Mouse (Mus musculus) neural tube, embryonic 14.5 days (tissue): ENCODE data around the gene Padi6. TPM values are rescaled to one million over a fixed set of nuclear protein-coding genes. Genes with fewer than 3 reads are reported as not detected.

Experiments used
- ATAC-seq: fragments of 200-750 bp; cut with Nextera tagmentation; 2 replicates; pipeline ENCODE4 v1.8.0; 2017; ENCODE audit warnings: low read depth, mild to moderate bottlenecking, moderate TSS enrichment, moderate library complexity
- H3K27ac ChIP-seq: fragments of 300-500 bp; sonication (generic); 2 replicates; pipeline ENCODE4 v1.5.1; 2014; ENCODE audit warnings: low read depth, mild to moderate bottlenecking, control low read depth, low read length, moderate library complexity, mixed read lengths
- H3K27me3 ChIP-seq: fragments of 300-500 bp; sonication (generic); 2 replicates; pipeline ENCODE4 v1.6.1; 2014; ENCODE audit warnings: low read length; ENCODE audit not compliant: control insufficient read depth, insufficient read depth
- H3K36me3 ChIP-seq: fragments of 300-500 bp; sonication (generic); 2 replicates; pipeline ENCODE4 v1.6.1; 2014; ENCODE audit warnings: low read length, mixed read lengths; ENCODE audit not compliant: control insufficient read depth, insufficient read depth
- H3K4me1 ChIP-seq: fragments of 300-500 bp; sonication (generic); 2 replicates; pipeline ENCODE4 v1.6.1; 2014; ENCODE audit warnings: low read length; ENCODE audit not compliant: control insufficient read depth, insufficient read depth
- H3K4me2 ChIP-seq: fragments of 300-500 bp; sonication (generic); 2 replicates; pipeline ENCODE4 v1.6.1; 2014; ENCODE audit warnings: mild to moderate bottlenecking, low read depth, low read length, control low read depth
- H3K4me3 ChIP-seq: fragments of 300-500 bp; sonication (generic); 2 replicates; pipeline ENCODE4 v1.5.1; 2014; ENCODE audit warnings: low read depth, low read length, control low read depth, mixed read lengths
- H3K9ac ChIP-seq: fragments of 300-500 bp; sonication (generic); replicated peaks from 2 replicates; pipeline ENCODE4 v1.6.1; 2014; ENCODE audit warnings: low read depth, mild to moderate bottlenecking, control low read depth, low read length, mixed read lengths
- H3K9me3 ChIP-seq: fragments of 300-500 bp; sonication (generic); 2 replicates; pipeline ENCODE4 v1.6.1; 2016; ENCODE audit warnings: low read length; ENCODE audit not compliant: control insufficient read depth
- WGBS: fragments of 180-500 bp; shearing (Covaris S2); extraction: QIAGEN DNeasy Blood & Tissue Kit; methylation state at CpG from one replicate; pipeline ENCODE4 v1.1.7; 2014; 5-methylcytosine and 5-hydroxymethylcytosine counted together
- polyA plus RNA-seq: library from polyadenylated mRNA; unstranded; fragments of >200 nt; fragmentation: Nextera tagmentation; extraction: Ambion mirVana; gene quantifications from 2 replicates; pipeline ENCODE4 v1.2.1, GENCODE M21; 2014

The Padi6 gene
- polyA plus RNA-seq, 1 experiment from 2014 or later = 0.08 TPM

DNA sequence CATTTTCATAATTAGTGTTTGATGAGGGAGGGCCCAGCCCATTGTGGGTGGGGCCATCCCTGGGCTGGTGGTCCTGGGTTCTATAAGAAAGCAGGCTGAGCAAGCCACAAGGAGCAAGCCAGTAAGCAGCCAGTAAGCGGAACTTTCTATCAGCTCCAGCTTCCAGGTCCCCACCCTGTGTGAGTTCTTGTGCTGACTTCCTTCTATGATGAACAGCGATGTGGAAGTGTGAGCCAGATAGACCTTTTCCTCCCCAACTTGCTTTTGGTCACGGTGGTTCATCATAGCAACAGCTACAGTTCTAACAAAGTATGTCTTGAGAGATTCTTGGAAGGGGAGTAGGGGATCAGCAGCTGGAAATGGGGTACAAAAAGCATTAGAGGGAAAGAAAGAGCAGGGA is 23.5 kb upstream of the Padi6 start:
- Histone ChIP-seq H3K4me1 (no peaks in the 10 kb centered on the region), H3K27ac (no peak overlapping the region), H3K27me3 (no peaks in the 10 kb centered on the region), H3K4me3 (no peak overlapping the region), H3K9ac (no peak overlapping the region), H3K9me3 (no peaks in the 10 kb centered on the region), H3K4me2 (no peak overlapping the region), H3K36me3 (no peaks in the 10 kb centered on the region)
- WGBS = 90% methylated on average over 3 of the region's 3 CpGs
- ATAC-seq = no peak

DNA sequence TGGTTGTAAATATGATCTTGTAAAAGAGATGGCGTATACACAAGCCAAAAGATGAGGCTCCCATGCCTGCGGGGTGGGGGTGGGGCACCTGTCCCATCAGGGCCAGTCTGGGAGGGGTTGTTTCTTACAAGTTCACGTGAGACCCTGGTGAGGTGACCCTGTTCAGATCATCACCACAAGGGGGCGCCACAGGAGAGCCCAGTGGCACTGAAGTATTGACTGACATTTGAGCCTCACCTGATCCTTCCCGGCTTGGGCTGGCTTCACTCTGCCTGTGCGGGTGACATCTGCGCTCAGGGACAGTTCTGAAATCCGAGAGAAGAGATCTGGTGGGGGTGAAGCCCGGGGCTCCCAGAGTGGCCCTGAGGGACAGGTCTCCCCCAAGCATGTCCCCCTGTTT is 20.7 kb upstream of the Padi6 start:
- Histone ChIP-seq H3K4me3 (no peak overlapping the region), H3K4me2 (no peak overlapping the region), H3K27ac (no peak overlapping the region), H3K9ac (no peak overlapping the region), H3K4me1 (no peaks in the 10 kb centered on the region), H3K36me3 (no peaks in the 10 kb centered on the region), H3K9me3 (no peaks in the 10 kb centered on the region), H3K27me3 (no peaks in the 10 kb centered on the region)
- WGBS = 18% methylated on average over 9 of the region's 9 CpGs
- ATAC-seq = no peak

DNA sequence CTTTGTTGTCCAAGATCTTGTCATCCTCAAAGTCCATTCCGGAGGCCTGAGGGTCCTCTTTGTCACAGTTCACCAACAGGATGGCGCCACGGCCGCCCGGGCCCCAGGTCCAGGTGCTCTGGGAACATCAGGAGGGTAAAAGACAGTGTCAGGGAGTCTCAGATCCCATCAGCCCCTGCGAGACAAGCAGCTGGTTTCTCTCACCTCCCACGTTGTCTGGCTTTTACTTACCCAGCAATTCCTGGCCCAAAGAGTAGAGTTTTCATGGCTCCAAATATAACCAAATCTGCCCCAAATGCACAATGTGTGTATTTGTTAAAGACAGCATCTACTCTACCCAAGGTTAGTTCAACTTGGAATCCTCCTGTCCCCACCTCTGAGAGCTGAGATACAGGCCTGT is 19.2 kb upstream of the Padi6 start:
- H3K4me2 ChIP-seq = no peak overlapping the region
- no peak for ATAC-seq
- no peaks in the 10 kb centered on the region for H3K36me3 ChIP-seq
- 91% methylated on average over 7 of the region's 7 CpGs for whole genome bisulfite sequencing
- no peak overlapping the region for H3K4me3 ChIP-seq
- H3K27ac ChIP-seq = no peak overlapping the region
- H3K4me1 ChIP-seq = no peaks in the 10 kb centered on the region
- H3K9ac ChIP-seq = no peak overlapping the region
- no peaks in the 10 kb centered on the region for H3K27me3 ChIP-seq
- no peaks in the 10 kb centered on the region for H3K9me3 ChIP-seq

DNA sequence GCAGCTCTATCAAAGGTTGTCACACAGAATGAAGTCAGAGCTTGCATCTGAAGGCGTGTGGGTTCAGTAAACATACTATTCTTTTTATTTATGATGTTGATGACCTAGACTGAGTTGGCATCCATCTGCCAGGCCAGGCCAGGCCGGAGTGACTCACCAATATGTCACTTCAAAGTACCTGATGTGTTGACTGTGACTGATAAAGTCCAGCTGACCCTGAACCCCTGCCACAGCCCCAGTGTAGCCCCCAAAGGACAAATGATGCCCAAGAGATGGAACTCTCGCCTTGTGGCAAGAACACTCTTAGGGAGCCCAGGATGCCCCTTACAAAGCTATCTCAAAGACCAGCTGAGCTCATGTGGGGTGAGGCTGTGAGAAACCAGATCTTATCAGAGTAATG is 13.4 kb upstream of the Padi6 start:
- no peak overlapping the region for H3K9ac ChIP-seq
- H3K4me3 ChIP-seq = no peak overlapping the region
- no peaks in the 10 kb centered on the region for H3K36me3 ChIP-seq
- H3K4me1 ChIP-seq = no peaks in the 10 kb centered on the region
- no peak overlapping the region for H3K4me2 ChIP-seq
- H3K27me3 ChIP-seq = no peaks in the 10 kb centered on the region
- 90% methylated on average over 3 of the region's 3 CpGs for WGBS
- ATAC-seq = no peak
- no peaks in the 10 kb centered on the region for H3K9me3 ChIP-seq
- H3K27ac ChIP-seq = no peak overlapping the region

DNA sequence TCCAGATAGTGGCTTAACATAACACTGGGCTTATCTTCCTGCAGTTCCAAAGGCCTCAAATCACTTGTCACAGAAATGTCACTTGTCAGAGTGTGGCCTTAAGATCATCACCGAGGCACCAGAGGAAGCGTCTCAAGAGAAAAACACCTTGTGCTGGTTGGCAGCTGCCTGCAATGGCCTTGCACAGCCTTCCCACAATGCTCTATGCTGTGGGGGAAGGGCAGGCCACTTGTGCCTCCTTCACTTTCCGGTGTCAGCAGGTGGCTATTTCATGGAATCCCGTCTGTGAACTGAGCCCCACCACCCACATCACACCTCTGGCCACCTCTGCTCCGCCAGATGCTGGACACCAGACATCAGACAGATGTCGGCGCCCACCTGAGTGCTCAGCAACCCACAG is 10.9 kb upstream of the Padi6 start:
- H3K4me3 ChIP-seq = no peak overlapping the region
- H3K4me2 ChIP-seq = no peak overlapping the region
- no peak overlapping the region for H3K27ac ChIP-seq
- 74% methylated on average over 7 of the region's 7 CpGs for WGBS
- no peaks in the 10 kb centered on the region for H3K9me3 ChIP-seq
- no peak for ATAC-seq
- no peaks in the 10 kb centered on the region for H3K36me3 ChIP-seq
- no peak overlapping the region for H3K9ac ChIP-seq
- H3K4me1 ChIP-seq = no peaks in the 10 kb centered on the region
- no peaks in the 10 kb centered on the region for H3K27me3 ChIP-seq

DNA sequence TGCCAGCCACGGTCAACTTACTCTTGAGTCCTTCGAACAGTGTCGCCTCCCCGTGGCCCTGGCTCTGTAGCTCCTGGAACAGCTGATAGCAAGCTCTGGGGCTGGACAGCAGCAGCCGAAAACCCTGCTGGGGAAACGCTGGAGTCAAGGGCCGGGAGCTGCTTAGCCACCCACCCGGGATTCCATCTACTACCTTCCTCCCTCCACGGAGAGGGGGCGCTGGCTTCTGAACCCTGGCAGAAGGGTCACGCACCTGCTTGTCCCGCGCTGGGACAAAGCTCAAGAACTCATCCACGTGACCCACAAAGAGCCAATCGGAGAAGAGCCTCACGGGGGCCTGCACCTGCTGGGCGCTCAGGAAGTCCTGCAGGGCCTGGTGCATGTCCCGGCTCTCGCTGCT is 7.9 kb upstream of the Padi6 start:
- no peaks in the 10 kb centered on the region for H3K27me3 ChIP-seq
- peak overlapping the region; percentile 28 for H3K4me2 ChIP-seq
- WGBS = 3% methylated on average over 19 of the region's 19 CpGs
- H3K4me1 ChIP-seq = no peaks in the 10 kb centered on the region
- no peaks in the 10 kb centered on the region for H3K36me3 ChIP-seq
- no peak overlapping the region for H3K27ac ChIP-seq
- no peak overlapping the region for H3K4me3 ChIP-seq
- ATAC-seq = no peak
- H3K9ac ChIP-seq = no peak overlapping the region
- H3K9me3 ChIP-seq = no peaks in the 10 kb centered on the region

DNA sequence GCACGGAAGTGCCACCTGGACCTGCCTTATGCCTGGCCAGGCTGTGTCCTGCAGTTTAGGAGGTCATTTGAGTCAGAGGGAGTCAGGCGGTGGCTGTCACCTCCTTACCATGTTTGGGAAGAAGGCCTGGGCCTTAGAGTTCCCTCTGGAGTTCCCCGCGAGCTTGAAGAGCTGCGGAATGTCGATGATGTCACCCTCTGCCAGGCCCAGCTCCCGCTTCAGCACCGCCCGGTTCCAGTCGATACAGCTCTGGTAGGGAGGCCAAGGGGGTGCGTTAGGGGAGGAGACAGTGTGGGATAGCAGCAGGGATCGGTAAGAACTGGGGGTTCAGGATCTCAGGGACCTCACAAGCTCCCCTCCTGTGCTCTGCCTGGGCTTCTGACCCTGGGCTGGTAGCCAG is 5.5 kb upstream of the Padi6 start:
- H3K4me1 ChIP-seq = no peaks in the 10 kb centered on the region
- H3K9ac ChIP-seq = no peak overlapping the region
- H3K36me3 ChIP-seq = no peaks in the 10 kb centered on the region
- H3K4me3 ChIP-seq = no peak overlapping the region
- no peak overlapping the region for H3K4me2 ChIP-seq
- no peaks in the 10 kb centered on the region for H3K27me3 ChIP-seq
- 39% methylated on average over 12 of the region's 12 CpGs for WGBS
- H3K27ac ChIP-seq = no peak overlapping the region
- H3K9me3 ChIP-seq = no peaks in the 10 kb centered on the region
- ATAC-seq = no peak

DNA sequence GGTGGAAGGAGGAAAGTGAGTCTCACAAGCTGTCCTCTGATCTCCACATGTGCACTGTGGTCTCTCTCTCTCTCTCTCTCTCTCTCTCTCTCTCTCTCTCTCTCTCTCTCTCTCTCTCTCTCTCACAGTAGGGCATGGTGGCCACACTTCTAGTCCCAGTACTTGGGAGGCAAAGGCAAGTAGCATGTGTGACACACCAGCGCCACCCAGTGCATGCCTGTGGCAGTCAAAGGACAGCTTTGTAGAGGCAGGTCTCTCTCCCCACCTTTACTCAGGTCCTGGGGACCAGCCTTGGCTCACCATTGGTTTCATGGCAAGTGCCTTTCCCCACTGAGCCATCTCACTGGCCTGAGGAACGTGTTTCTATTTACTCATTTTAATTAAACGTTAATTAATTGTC is 2.2 kb upstream of the Padi6 start:
- H3K4me1 ChIP-seq = no peaks in the 10 kb centered on the region
- H3K27me3 ChIP-seq = no peaks in the 10 kb centered on the region
- no peak for ATAC-seq
- H3K9me3 ChIP-seq = no peaks in the 10 kb centered on the region
- H3K9ac ChIP-seq = no peak overlapping the region
- 21% methylated on average over 3 of the region's 3 CpGs for WGBS
- no peaks in the 10 kb centered on the region for H3K36me3 ChIP-seq
- no peak overlapping the region for H3K27ac ChIP-seq
- H3K4me2 ChIP-seq = no peak overlapping the region
- H3K4me3 ChIP-seq = no peak overlapping the region

DNA sequence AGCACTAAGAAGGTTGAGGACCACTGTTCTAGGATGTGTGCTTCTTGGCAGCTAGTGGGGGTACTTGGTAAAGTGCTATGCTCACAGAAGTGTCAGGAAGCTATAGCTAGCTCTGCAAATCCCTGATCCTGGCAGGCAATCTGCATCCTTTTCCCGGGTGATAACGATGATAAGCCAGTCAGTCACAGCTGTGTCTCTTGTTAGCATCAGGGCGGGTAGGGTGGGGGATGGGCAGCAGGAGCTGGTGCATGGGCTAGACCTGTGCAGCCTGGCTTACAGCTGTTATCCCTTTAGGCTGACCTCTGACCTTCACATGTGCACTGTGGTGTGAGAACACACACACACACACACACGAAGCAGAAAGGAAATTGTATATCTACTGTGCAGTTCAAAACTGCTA is 643 bp upstream of the Padi6 start:
- Histone ChIP-seq H3K4me3 (no peak overlapping the region), H3K4me2 (no peak overlapping the region), H3K27me3 (no peaks in the 10 kb centered on the region), H3K4me1 (no peaks in the 10 kb centered on the region), H3K9me3 (no peaks in the 10 kb centered on the region), H3K36me3 (no peaks in the 10 kb centered on the region), H3K9ac (no peak overlapping the region), H3K27ac (no peak overlapping the region)
- ATAC-seq = no peak
- 49% methylated on average over 4 of the region's 4 CpGs for WGBS

DNA sequence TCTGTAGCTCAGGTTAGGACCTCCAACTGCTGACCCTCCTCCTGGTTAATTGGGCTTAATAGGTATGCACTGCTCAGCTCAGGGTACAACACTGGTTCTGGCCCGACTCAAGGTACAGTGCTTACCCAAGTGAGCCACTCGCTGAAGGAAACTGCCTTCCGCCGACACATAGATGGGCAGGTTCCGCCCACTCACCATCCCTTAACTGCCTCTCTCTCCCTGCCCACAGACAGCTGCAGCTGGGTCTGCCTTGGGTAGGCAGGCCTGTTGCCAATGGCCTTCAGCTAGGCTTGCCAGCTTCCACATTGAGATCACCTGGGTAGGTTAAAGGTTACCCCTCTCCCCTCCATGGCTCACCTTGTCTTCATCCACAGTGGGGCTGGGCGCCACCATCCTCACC is 1.0 kb downstream of the Padi6 start:
- no peak overlapping the region for H3K4me3 ChIP-seq
- 90% methylated on average over 6 of the region's 6 CpGs for WGBS
- no peaks in the 10 kb centered on the region for H3K36me3 ChIP-seq
- H3K4me2 ChIP-seq = no peak overlapping the region
- H3K9ac ChIP-seq = no peak overlapping the region
- no peaks in the 10 kb centered on the region for H3K4me1 ChIP-seq
- H3K9me3 ChIP-seq = no peaks in the 10 kb centered on the region
- no peaks in the 10 kb centered on the region for H3K27me3 ChIP-seq
- no peak overlapping the region for H3K27ac ChIP-seq
- ATAC-seq = no peak
